Mouse (Mus musculus) liver (tissue): Measurements from ENCODE around the gene Xxylt1.
A peak's percentile ranks its signal among the peaks of the same experiment; 100 is the strongest.

Experiments
- DNase-seq: peaks from one replicate; pipeline ENCODE4 v3.0.0-alpha.2; 2020; ENCODE audit warnings: mixed read lengths

The Xxylt1 gene

DNA sequence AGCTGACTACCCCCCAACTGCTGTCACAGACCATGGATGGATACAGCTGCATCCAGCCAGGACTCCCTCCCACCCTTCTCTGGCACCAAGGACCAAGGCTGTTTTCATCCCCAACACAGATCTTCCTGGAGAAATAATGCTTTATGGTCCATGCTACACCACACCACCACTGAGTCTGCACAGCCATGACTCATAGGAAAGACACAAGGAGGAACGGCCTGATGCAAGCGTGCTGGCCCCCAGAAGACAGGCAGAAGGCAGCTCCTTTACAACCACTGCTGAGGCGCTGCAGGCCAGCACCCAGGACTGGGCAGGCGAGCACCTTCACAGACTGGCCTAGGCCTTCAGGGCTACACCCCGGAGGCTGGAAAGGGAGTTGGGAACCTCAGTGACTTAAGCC is 97.1 kb downstream of the Xxylt1 start:
- DNase-seq: no peak

DNA sequence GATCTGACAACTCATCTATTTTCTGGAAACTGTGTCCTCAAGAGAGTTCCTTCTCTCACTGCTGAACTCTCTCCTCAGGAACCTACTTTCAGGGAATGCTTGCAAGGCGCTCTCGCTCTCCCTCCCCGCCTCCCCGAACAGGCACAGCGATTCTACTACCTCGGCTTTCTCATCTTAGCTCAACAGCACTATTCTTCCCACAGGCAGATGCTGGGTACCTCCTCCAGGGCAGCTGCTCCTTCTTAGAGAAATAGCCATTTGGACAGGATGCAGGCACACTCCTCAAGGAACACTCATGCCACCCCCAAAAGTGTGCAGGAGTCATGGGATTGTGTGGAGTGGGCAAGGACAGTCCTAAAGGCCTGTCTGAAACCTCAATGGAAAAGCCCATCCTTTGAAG is 97.5 kb downstream of the Xxylt1 start:
- no peak for DNase-seq

DNA sequence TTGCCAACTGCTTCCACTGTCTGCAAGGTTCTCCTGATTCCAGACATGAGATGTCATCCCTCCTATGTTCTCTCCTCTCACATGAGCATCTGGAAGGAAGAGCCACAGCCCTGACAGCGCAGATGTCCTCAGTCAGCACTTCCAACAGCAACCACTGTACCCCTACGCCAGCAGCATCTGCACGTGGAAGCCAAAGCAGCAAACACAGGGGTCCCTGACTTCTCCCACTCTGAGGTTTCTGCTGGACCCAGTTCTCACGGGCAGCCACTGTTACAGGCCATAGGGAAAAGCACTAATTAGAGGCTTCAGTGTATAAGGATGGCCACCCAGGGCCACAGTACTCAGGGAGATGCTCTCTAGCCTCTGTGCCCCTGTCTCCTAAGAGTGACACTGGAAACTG is 98.0 kb downstream of the Xxylt1 start:
- DNase-seq: no peak

DNA sequence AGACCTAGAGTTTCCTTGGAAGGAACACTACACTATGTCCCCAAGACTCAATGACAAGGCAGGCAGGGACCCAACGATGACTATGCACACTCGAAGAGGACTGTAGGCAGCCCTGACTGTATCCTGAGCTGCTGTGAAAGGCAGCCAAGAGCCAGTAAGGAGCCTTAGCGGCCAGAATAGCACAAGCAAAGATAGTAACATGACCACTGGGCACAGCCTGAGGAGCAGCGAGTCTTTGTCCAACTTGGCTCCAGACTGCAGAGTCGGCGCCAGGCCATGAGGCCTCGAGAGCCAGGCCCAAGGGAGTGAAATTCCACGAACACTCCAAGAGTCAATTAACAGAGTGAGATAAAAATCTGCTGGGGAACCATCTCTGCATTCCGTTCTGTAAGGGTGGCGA is 99.9 kb downstream of the Xxylt1 start:
- DNase-seq: no peak

DNA sequence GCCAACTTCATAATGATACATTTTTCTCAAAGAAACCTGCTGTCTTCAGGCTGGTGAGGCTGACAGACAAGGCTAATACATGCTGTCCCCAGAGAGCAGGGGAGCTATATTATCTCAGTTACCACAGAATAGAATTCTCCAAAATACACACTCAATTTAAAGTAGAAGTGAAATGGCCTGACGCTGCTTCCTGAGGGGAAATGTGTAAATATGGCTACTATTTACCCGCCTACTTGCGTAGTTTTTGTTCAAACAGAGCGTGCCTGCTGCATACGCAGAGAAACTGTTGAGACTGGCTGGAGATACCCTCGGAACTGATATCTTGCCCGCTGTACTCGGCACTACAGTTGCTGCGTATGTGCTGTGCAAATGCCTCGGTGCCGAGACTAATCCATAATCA is 101.3 kb downstream of the Xxylt1 start:
- no peak for DNase-seq

DNA sequence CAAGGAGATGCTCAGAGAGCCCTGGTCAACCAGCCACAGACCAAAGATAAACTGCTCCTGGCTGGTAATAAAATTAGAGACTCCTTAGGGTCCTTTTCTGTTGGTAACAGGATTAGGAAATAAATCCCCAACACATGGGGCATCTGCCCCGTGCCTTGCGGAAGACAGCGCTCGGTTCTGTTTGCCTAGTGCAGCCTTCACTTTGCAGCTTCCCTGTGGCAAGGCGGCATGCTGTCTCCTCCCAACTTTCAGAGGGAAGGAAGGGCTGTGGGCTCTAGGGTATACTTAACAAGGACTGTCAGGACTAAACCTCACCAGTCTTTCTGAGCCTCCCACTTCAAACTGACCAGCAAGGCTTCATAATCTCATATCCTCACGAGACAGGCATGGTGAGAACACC is 103.5 kb downstream of the Xxylt1 start:
- no peak for DNase-seq

DNA sequence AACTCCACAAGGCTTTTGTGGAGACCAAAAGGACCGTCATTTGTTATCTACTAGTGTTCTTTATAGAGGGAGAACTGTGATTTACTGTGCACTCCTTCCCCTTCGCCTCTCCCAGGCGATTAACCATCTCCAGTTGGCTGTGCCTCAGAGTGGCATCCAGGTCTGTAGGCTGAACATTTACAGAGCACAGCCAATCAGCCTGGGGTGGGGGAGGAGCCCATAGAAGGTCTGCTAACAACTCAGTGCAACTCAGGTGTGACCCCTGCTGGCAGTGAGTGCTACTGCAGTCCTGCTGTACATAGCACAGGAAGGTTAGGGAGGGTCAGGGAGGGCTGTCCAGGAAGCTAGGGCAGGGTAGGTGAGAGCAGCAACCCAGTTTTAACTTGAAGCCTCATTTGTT is 104.0 kb downstream of the Xxylt1 start:
- DNase-seq: peak; percentile 89

DNA sequence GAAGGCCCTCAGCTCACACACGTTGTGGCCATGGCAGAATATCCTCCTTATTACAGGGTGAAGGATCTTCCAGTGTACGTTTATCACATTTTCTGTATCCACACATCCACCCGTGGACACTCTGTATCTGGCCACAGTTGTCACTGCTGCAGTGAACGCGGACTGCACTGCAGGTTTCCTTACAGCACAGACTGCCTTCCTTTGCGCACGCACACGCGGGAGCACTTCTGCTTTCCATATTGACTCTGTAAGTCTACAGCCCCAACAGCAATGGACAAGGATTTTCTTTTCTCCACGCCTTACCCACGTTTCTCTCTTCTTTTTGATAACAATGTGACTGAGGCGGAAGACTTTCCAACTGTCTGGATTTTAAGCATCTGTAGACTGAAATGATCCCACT is 106.7 kb downstream of the Xxylt1 start:
- no peak for DNase-seq

DNA sequence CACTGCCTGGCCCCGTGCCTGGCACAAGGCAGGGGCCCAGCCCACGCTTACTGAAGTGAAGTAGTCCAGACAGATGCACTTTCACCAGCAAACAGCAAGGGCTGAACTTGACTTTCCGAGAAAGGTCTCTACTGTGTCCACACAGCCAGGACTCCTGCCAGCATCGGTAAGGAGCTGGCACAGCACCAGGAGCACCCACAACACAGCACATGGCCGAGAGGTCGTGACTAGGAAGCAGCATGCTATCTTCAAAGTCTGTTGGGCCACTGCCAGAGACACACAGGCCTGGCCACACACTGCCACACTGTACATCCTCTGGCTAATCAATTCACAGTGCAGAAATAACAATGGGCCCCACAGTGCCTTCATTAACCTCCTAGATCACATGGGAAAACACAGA is 107.8 kb downstream of the Xxylt1 start:
- no peak for DNase-seq

DNA sequence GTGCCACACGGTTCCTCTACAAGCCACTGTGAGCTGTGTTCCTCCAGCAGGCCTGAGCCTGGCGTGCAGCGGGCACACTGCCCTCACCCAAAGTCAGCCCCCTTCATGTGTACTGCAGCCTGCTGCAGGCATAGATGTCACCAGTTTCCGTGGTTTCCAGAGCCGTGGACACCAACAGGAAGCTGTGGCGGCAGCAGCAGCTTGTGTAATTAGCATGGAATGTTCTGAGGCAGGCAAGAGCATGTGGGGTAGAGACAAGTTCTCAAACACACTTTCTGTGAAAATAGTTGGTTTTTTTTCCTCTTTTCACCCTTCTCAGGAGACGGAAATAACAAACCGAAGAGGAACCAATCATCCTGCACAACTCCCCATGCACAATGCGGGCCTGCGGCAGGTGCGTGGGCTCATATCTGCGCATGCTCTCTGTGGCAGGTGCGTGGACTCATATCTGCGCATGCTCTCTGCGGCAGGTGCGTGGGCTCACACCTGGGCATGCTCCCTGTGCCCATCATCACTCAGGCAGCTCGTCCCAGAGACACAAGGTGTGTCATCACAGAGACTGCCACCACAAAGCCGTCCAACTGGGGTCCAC is 109.2 kb downstream of the Xxylt1 start:
- peak; percentile 50 for DNase-seq

DNA sequence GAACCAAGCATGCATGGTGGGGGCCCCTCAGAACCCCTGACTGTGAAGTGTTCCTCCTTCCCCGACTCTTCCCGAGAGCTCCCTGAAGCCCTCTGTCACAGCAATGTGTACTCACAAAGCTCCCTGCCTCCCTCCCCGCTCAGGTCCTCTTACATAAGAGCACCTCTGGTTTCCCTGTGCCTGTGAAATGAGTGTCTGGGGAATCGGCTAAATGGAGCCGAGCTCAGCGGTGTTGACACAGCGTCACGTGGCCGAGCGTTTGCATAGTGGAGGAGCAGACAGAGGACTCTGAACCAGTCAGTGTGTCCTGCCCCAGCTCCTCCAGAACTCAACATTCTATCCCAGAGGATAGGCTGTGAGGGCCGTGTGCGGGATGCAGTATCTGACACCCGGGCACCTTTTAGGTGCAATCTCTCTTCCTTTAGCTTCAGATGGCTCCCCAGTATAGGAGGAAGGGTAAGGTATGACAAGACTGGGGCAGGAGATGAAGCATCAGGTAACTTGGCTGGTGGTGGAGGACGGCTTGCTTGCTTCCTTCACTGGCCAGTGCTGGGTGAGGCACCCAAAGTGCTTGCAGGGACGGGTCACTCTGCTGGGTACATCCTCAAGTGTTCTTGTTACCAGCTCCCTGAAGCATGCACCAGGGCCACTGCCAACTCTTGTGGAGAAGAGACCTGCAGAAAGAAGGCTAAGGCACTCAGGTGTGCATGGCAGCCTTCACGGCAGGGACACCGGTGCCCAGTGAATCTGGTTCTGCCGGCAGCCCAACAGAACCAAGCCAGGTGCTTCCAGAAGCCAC is 111.8 kb downstream of the Xxylt1 start:
- DNase-seq: peak; percentile 70

DNA sequence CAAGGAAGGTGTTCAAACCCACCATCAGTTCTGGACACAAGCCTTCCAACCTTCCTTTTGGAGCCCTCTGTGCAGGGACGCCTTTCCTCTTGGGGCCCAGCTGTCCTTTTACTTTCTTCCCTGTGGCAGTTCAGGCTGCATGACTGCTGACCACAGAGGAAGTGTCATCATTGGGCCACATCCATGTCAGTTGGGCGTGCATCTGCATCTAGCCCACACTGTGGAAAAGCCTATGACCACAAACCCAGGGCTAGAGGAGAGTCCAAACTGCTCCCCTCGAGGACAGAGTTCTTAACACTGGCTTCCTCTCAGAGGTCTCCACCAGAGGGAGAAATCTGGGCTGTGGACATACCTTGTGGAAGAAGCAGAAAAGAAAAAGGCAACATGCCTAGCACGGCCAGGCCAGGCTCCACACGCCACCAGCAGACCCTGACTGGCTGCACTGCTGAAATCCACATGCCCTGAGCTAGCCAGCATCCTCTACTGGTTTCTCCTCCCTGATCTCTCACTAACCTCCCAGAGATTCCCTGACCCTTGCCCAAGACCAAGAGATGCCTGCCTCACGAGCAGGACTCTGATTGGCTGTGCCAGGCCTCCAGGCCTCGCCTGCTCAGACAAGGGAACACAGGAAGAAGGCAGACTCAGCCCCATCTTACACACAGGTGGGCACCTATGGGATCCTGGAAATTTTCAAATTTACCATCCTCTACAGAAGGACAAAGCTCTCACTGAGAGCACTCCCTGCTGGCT is 112.7 kb downstream of the Xxylt1 start:
- peak; percentile 32 for DNase-seq

DNA sequence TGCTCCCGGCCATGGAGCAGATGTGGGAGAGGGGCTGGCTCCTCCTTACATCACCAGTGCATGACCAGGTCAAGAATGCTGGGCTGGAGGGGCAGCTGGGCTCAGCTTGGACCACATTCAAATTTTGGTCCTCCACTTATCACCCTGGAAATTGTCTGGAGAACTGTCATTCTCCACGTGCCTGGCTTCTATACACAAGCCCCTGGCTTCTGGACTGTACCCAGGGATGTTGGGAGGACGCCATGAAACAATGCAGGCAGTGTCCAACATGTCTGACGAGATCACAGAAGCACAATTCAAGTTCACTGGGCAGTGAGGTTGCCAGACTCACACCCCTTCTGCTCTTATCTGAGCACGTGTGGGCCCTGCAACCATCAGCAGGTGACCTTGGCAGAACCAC is 114.5 kb downstream of the Xxylt1 start:
- no peak for DNase-seq

DNA sequence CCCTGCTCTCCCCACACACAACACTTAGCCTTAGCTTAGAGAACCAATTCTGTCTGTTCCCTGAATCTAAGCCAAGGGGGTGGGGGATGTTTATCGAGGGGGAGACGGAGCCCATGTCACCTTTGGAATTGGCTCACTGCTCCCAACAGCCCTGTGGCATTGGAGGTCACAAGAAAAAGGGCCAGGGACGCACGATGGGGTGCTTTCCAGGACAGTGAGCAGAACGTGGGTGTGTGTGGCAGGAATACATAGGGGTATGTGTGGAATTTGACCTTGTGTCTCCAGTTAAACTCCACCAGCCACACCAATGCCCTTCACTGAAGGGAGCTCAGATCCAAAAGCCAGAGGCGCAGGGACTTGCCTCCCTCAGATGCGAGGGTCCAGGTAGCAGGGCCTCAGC is 116.3 kb downstream of the Xxylt1 start:
- no peak for DNase-seq

DNA sequence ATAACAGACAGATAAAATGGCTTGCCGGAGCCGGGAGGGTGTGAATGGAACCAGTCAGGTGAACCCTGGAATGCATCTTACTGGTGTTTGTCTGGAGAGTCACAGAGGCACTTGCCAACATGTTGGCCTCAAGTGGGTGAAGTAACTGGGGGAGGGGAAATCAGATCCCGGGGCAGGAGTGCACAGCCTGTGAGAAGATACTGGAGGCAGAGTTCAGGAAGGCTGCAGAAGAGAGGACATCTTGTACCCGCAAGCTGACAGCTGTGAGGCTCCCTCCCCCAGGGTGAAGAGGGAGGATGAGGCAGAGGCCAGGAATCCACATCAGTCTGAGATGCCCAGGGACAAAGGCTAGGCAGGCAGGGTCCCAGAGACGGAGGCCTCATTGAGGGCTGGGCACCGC is 116.8 kb downstream of the Xxylt1 start:
- no peak for DNase-seq

DNA sequence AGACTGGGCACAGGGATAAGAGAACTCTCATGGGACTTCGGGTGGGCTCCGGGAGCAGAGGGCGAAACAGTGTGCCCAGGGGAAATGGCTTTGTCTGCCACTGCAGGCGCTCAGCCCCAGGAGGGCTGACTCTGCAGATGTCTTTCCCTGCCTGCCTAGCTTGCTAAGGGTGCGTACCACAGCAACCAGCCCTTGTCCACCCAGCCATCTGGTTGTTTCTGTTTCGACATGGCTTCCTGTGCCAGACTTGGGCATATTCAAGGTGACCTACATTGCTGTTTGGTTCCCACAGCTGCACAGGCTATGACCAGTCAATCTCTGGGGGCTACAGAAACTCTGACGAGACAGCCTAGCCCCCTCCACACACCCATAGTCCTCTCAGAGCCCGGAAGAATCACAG is 118.7 kb downstream of the Xxylt1 start:
- DNase-seq: no peak

DNA sequence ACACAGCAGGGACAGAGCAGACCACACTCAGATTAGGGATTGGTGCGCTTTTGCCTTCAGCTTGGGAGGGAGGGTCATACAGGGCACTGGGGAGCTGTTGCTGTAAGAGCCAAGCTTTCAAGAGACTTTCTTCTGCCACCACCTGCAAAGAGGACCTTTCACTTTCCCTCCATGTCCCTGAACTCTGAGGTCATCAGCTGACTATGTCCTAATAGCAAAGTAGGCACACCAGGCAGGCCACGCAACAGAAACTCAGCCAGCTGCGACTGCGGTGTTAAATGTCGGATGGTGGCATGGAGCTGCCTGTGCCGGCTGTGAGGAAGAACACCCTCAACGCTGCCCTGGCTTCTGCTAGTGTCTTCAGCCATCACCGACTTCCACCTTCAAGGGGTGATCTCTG is 120.1 kb downstream of the Xxylt1 start:
- DNase-seq: no peak

DNA sequence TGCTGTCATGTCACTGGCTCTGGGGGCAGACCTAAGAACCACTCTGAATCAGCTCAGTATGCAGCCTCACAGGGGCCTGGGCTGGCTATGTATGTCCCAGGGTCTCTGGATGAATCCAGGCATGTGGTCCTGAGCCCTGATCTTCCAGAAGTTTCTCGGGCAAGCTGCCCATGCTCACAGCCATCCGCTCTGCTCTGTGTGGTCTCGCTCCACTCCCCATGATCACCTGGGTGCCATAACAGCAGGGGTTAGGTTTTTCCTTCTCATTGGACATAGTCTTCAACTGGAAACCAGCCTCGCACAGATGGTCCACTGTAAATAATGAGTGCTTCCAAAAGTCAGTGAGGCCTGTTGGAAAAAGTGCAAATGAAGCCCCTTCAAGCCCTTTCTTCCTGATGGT is 121.0 kb downstream of the Xxylt1 start:
- no peak for DNase-seq

DNA sequence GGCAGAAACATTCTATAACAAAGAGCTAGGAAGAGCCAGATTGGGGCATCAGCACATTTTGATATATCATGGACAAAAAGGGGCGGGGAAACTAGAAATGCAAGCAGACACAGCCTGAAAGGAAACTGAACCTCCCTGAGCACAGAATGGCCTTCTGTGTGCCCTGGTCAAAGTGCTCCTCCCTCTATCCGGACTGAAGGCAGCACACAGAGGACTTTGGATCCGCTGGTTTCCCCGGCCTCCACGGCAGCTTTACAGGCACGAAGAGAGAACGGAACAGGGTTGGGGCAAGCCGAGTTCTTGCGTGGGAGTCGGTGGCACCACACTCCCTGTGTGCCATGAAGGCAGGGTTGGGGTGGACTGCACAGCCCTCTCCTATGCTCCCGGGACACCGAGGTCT is 121.5 kb downstream of the Xxylt1 start:
- DNase-seq: peak; percentile 33

DNA sequence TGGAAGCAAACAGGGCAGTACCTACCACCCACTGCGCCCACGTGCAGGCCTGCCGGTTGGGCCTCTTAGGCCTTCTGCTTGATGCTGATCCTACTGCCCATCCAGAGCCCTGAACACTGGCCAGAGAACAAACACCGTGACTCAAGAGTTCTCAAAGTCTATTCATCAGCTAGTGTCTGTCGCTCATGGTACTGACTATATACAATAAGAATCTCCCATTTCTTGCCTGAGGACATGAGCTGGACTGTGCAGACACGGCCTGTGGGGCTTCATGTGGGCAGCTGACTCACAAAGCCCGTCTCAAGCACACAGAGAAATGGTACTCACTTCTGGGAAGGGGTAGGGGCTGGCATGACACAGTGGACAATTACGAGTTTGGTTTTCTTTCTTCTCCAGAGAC is 125.1 kb downstream of the Xxylt1 start:
- DNase-seq: no peak

DNA sequence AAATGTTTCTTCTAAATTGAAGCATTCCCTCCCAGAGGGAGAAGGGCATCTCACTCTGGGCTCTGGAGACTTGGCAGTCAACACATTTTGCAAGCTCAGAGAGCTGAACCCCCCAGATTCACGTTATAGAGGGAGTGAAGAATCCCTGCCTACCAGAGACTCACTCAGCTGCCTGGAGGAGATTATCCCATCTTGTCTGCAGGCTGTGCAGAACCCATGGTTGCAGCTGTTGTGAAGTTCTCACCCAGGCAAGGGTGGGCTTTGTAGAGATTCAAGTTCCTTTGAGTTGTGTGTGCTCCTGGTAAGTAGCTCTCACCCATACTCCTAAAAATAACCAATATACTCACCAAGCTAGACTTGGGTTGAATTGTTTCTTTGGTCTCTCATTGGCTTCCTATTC is 132.6 kb downstream of the Xxylt1 start:
- DNase-seq: no peak

DNA sequence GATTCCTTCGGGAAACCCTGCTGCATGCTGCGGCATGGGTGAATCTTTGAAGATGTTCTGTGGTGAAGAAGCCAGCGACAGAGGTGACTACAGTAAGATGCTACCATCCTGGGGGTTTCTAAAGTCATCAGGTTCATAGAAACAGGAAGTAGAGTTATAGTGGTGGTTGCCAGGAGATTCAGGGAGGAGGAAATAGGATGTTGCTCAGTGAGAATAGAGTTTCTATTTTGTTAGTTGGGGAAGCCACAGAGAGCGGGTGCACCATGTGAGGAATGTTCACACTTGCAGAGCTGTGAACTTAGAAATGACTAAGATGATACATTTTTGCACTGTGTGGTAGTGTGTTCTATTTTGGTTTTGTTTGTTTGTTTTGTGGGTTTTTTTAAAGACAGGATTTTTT is 133.0 kb downstream of the Xxylt1 start:
- DNase-seq: no peak

DNA sequence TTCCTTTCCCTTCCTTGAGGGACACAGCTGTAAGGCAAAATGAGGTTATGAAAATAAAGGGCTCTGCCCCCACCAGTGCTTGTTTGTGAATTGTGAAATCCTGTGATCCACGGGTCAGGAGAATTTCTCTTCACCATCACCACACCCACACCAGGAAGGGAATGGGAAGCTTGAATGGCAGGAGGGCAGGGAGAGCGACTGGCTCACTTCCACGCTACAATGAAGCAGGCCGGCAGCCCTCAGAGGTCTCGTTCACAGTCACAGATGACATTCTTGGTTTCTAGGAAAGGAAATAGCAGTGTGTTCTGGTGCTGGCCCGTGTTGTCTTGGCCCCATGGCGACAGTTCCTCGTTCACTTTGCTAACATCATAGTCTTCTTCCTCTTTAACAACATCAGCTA is 136.3 kb downstream of the Xxylt1 start:
- DNase-seq: no peak

DNA sequence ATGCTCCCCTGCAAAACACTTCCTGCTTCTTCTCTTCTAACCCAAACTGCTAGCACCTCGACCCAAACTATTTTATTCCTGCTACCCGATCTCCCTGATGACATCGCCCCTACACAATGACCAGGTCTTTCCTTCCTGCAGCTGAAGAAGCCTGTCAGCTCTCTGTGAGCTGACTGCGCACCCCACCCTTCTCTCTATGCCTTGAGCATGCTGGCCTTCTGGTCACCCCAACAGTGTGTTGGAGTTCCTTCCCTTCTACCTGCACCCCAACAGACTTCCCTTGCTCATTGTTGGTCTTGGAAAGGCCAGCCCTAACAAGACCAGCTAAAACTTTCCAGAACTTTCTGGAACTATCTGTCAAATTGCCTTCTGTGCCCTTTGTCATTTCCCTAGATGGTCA is 137.3 kb downstream of the Xxylt1 start:
- DNase-seq: no peak
